Mouse (Mus musculus) T-helper 2 cell (primary cell): ENCODE results near the gene Hfe.

Source experiments
- in situ Hi-C: fragments of 300-600 bp; cut with MboI, MseI; formaldehyde crosslinking; loops from one replicate; pipeline ENCODE4 v1.15.1; 2025; ENCODE audit warnings: high pct_unique_total_duplicates

The Hfe gene

GRCm38 (mm10) chr13:23687181-23687580 is 23.5 kb downstream of the Hfe start:
- in situ Hi-C loops: no loop called here

GRCm38 (mm10) chr13:23685966-23686365 is 24.7 kb downstream of the Hfe start:
- in situ Hi-C loops: no loop called here

- in situ Hi-C loops: no loop called here
Observed at GRCm38 (mm10) chr13:23685121-23685861, 25.4 kb downstream of the Hfe start.

GRCm38 (mm10) chr13:23684295-23684945 is 26.2 kb downstream of the Hfe start:
- in situ Hi-C loops: loop anchor here (5.0 kb wide), 2 partner anchors 57 to 1967 kb away; partner anchors contain the start of genes Hist1h2ai, Hist1h2bl and Hist1h3h

- in situ Hi-C loops: loop anchor here (5.0 kb wide), 2 partner anchors 57 to 1967 kb away; partner anchors contain the start of genes Hist1h2ai, Hist1h2bl and Hist1h3h
Observed at GRCm38 (mm10) chr13:23683755-23684281, 26.8 kb downstream of the Hfe start, which contains the start of the genes Hist1h2ac and Hist1h2bc. Gene Hist1h2ac, minus strand, starts transcription at chr13:23683948. Gene Hist1h2bc, plus strand, starts transcription at chr13:23684199.

GRCm38 (mm10) chr13:23682947-23683754 is 27.5 kb downstream of the Hfe start:
- in situ Hi-C loops: loop anchor here (5.0 kb wide), 2 partner anchors 56 to 1966 kb away; partner anchors contain the start of genes Hist1h2ai, Hist1h2bl and Hist1h3h

- in situ Hi-C loops: loop anchor here (5.0 kb wide), 2 partner anchors 55 to 1965 kb away; partner anchors contain the start of genes Hist1h2ai, Hist1h2bl and Hist1h3h
Observed at GRCm38 (mm10) chr13:23682623-23682946, 28.1 kb downstream of the Hfe start.

- in situ Hi-C loops: loop anchor here (5.0 kb wide), 2 partner anchors 55 to 1965 kb away; partner anchors contain the start of genes Hist1h2ai, Hist1h2bl and Hist1h3h
Observed at GRCm38 (mm10) chr13:23681990-23682582, 28.6 kb downstream of the Hfe start.

GRCm38 (mm10) chr13:23662536-23662935 is 48.1 kb downstream of the Hfe start:
- in situ Hi-C loops: loop anchor here (5.0 kb wide), 1 partner anchor 290 kb away; no protein-coding TSS in a partner anchor

GRCm38 (mm10) chr13:23659636-23660366 is 50.9 kb downstream of the Hfe start:
- in situ Hi-C loops: loop anchor here (5.0 kb wide), 1 partner anchor 292 kb away; no protein-coding TSS in a partner anchor
